Mouse (Mus musculus) heart, embryonic 10.5 days (tissue): ENCODE data around the gene Olfr575. TPM values are rescaled to one million over a fixed set of nuclear protein-coding genes. Genes with fewer than 3 reads are reported as not detected.

Experiments used
- DNase-seq: peaks from one replicate; pipeline ENCODE4 v3.0.0-alpha.2; 2017; ENCODE audit warnings: low spot score
- H3K27ac ChIP-seq: fragments of 300-500 bp; sonication (generic); 2 replicates; pipeline ENCODE4 v1.5.1; 2016; ENCODE audit warnings: mild to moderate bottlenecking
- H3K27me3 ChIP-seq: fragments of 300-500 bp; sonication (generic); 2 replicates; pipeline ENCODE4 v1.6.1; 2016; ENCODE audit warnings: mild to moderate bottlenecking; ENCODE audit not compliant: poor library complexity, insufficient read depth, severe bottlenecking
- H3K36me3 ChIP-seq: fragments of 300-500 bp; sonication (generic); 2 replicates; pipeline ENCODE4 v1.6.1; 2016; ENCODE audit warnings: mild to moderate bottlenecking, moderate library complexity
- H3K4me1 ChIP-seq: fragments of 300-500 bp; sonication (generic); 2 replicates; pipeline ENCODE4 v1.6.1; 2016; ENCODE audit warnings: mild to moderate bottlenecking
- H3K4me3 ChIP-seq: fragments of 300-500 bp; sonication (generic); 2 replicates; pipeline ENCODE4 v1.5.1; 2016; ENCODE audit warnings: mild to moderate bottlenecking, moderate library complexity
- H3K9me3 ChIP-seq: fragments of 300-500 bp; sonication (generic); 2 replicates; pipeline ENCODE4 v1.6.1; 2016; ENCODE audit warnings: mild to moderate bottlenecking, moderate library complexity
- WGBS: fragments of 180-500 bp; shearing (Covaris S2); methylation state at CpG from one replicate; pipeline ENCODE4 v1.1.7; 2016; 5-methylcytosine and 5-hydroxymethylcytosine counted together
- polyA plus RNA-seq: library from polyadenylated mRNA; unstranded; fragments of >200 nt; fragmentation: Nextera tagmentation; extraction: Ambion mirVana; gene quantifications from 2 replicates; pipeline ENCODE4 v1.2.1, GENCODE M21; 2016

Olfr575 gene
- polyA plus RNA-seq, 1 experiment from 2014 or later, result not detected

GRCm38 (mm10) chr7:102917032-102917875 lies 41.3 kb downstream of the Olfr575 start, which contains the start of gene Olfr571:
Gene Olfr571, minus strand, starts transcription at chr7:102917536.
- Histone ChIP-seq H3K27ac (no peak within 1 kb of the TSS), H3K4me3 (no peak within 1 kb of the TSS), H3K9me3 (no peaks in the 10 kb centered on the region), H3K36me3 (no peaks in the 10 kb centered on the region), H3K27me3 (no peaks in the 10 kb centered on the region), H3K4me1 (0 out of 2 replicates have a peak, but pooled peaks cover 5% of the 10 kb centered on the region)
- 61% methylated on average over 4 of the region's 4 CpGs for WGBS
- DNase-seq, result no peak

- WGBS, result 35% methylated on average over 5 of the region's 5 CpGs
- Histone ChIP-seq H3K4me1 (0 out of 2 replicates have a peak, but pooled peaks cover 5% of the 10 kb centered on the region), H3K27me3 (no peaks in the 10 kb centered on the region), H3K27ac (no peak overlapping the region), H3K36me3 (no peaks in the 10 kb centered on the region), H3K4me3 (no peak overlapping the region), H3K9me3 (no peaks in the 10 kb centered on the region)
- no peak for DNase-seq
Measured at GRCm38 (mm10) chr7:102916405-102916804, 42.2 kb downstream of the Olfr575 start.

- Histone ChIP-seq H3K27ac (no peak overlapping the region), H3K27me3 (no peaks in the 10 kb centered on the region), H3K4me1 (0 out of 2 replicates have a peak, but pooled peaks cover 5% of the 10 kb centered on the region), H3K9me3 (no peaks in the 10 kb centered on the region), H3K36me3 (no peaks in the 10 kb centered on the region), H3K4me3 (no peak overlapping the region)
- 44% methylated on average over 1 of the region's 1 CpGs for WGBS
- DNase-seq, result no peak
Measured at GRCm38 (mm10) chr7:102915261-102915660, 43.3 kb downstream of the Olfr575 start.

Other genes starting within 250 kb of the Olfr575 start
- not detected in 2 replicates for gene Olfr33, start 239.7 kb downstream of the Olfr575 start, polyA plus RNA-seq
- not detected in 2 replicates for gene Olfr559, start 231.3 kb downstream of the Olfr575 start, polyA plus RNA-seq
- gene Olfr560, start 199.4 kb downstream of the Olfr575 start, polyA plus RNA-seq, result not detected in 2 replicates
- gene Olfr78, start 199.3 kb downstream of the Olfr575 start, polyA plus RNA-seq, result not detected in 2 replicates
- gene Olfr561, start 187.6 kb downstream of the Olfr575 start, polyA plus RNA-seq, result not detected in 2 replicates
- not detected in 2 replicates for gene Olfr564, start 155.3 kb downstream of the Olfr575 start, polyA plus RNA-seq
- not detected in 2 replicates for gene Olfr566, start 100.0 kb downstream of the Olfr575 start, polyA plus RNA-seq
- not detected in 2 replicates for gene Olfr568, start 81.7 kb downstream of the Olfr575 start, polyA plus RNA-seq
- not detected in 2 replicates for gene Olfr569, start 67.9 kb downstream of the Olfr575 start, polyA plus RNA-seq
- not detected in 2 replicates for gene Olfr570, start 64.2 kb downstream of the Olfr575 start, polyA plus RNA-seq
- gene Olfr571, start 41.2 kb downstream of the Olfr575 start, polyA plus RNA-seq, result not detected in 2 replicates
- not detected in 2 replicates for gene Olfr572, start 34.4 kb downstream of the Olfr575 start, polyA plus RNA-seq
- gene Olfr573-ps1, start 16.2 kb downstream of the Olfr575 start, polyA plus RNA-seq, result not detected in 2 replicates
- not detected in 2 replicates for gene Olfr574, start 10.3 kb downstream of the Olfr575 start, polyA plus RNA-seq
- not detected in 2 replicates for gene Olfr576, start 3.9 kb upstream of the Olfr575 start, polyA plus RNA-seq
- gene Olfr577, start 17.2 kb upstream of the Olfr575 start, polyA plus RNA-seq, result not detected in 2 replicates
- not detected in 2 replicates for gene Olfr578, start 30.5 kb upstream of the Olfr575 start, polyA plus RNA-seq
- gene Olfr582, start 79.2 kb upstream of the Olfr575 start, polyA plus RNA-seq, result not detected in 2 replicates
- gene Olfr583, start 92.5 kb upstream of the Olfr575 start, polyA plus RNA-seq, result not detected in 2 replicates
- not detected in 2 replicates for gene Olfr584, start 123.1 kb upstream of the Olfr575 start, polyA plus RNA-seq
- gene Olfr585, start 138.9 kb upstream of the Olfr575 start, polyA plus RNA-seq, result not detected in 2 replicates
- not detected in 2 replicates for gene Olfr586, start 166.9 kb upstream of the Olfr575 start, polyA plus RNA-seq
- not detected in 2 replicates for gene Olfr588-ps1, start 182.1 kb upstream of the Olfr575 start, polyA plus RNA-seq
- not detected in 2 replicates for gene Olfr589, start 197.6 kb upstream of the Olfr575 start, polyA plus RNA-seq
- gene Olfr591, start 219.6 kb upstream of the Olfr575 start, polyA plus RNA-seq, result not detected in 2 replicates
- not detected in 2 replicates for gene Olfr592, start 226.0 kb upstream of the Olfr575 start, polyA plus RNA-seq